Mouse (Mus musculus) liver, embryonic 14.5 days (tissue): ENCODE results near the gene Rnf180.

Source experiments
- CTCF ChIP-seq: IDR thresholded peaks from 2 replicates; pipeline ENCODE4 v1.5.1; 2016; ENCODE audit warnings: antibody characterized with exemption, low read depth, control low read depth
- EP300 ChIP-seq: IDR thresholded peaks from 2 replicates; pipeline ENCODE4 v1.6.1; 2016; ENCODE audit warnings: antibody characterized with exemption, low read depth

DNA sequence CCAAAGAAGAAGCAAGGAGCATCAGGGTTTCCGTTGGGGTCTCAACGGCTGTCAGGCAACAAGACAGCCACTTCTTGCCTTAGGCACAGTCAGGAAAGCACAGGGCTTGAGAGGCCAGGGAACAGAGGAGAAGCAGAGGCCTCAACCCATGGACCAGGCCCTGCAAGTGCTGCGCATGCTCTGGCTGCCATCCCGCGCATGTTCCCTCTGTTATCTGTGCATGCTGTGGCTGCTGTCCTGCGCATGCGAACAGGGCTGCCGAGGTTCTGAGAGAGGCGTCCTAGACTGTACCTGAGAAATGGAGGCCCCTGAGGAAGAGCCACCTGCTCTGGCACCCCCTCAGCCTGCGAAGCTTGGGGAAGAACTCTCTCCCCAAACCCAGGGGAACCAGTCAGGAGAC lies 212.8 kb downstream of the Rnf180 start, which contains the start of gene 4933425L06Rik:
- TF ChIP-seq CTCF (no peak), EP300 (no peak)
